Mouse (Mus musculus): ENCODE measurements at regions not wholly inside any gene's neighbourhood (a gene's known extent, or its start where the extent isn't known, plus 50 kb on each side); places are given as distances from the start of the nearest gene placed in this dataset.
A peak's percentile ranks its signal among the peaks of the same experiment; 100 is the strongest.

GRCm38 (mm10) chr2:178967584-178968365, 474.5 kb upstream of the Cdh4 start:
- ATAC-seq (ENCODE audit: borderline replicate concordance, extremely low read depth, low FRiP score, low TSS enrichment) = no peak
- 81% methylated on average over 11 of the region's 11 CpGs for WGBS
- H3K27ac ChIP-seq = no peak overlapping the region

GRCm38 (mm10) chr2:178969732-178970131, 472.5 kb upstream of the Cdh4 start:
- Histone ChIP-seq H3K27me3 (no peaks in the 10 kb centered on the region), H3K4me2 (no peak overlapping the region), H3K9ac (no peak overlapping the region), H3K36me3 (no peaks in the 10 kb centered on the region), H3K4me3 (no peak overlapping the region), H3K4me1 (no peaks in the 10 kb centered on the region), H3K27ac (no peak overlapping the region), H3K9me3 (no peaks in the 10 kb centered on the region)
- ATAC-seq (ENCODE audit: borderline replicate concordance, extremely low read depth, low FRiP score, low TSS enrichment) = no peak
- 67% methylated on average over 10 of the region's 10 CpGs for WGBS

More at GRCm38 (mm10) chr2:178967584-178968365, 474.5 kb upstream of the Cdh4 start:
- H3K9ac ChIP-seq = no peak overlapping the region
- no peak overlapping the region for H3K4me3 ChIP-seq
- no peaks in the 10 kb centered on the region for H3K9me3 ChIP-seq
- no peak overlapping the region for H3K4me2 ChIP-seq
- H3K4me1 ChIP-seq = no peaks in the 10 kb centered on the region
- H3K36me3 ChIP-seq = no peaks in the 10 kb centered on the region
- no peaks in the 10 kb centered on the region for H3K27me3 ChIP-seq

- Histone ChIP-seq H3K36me3 (no peaks in the 10 kb centered on the region), H3K4me1 (no peaks in the 10 kb centered on the region), H3K27me3 (no peaks in the 10 kb centered on the region), H3K9me3 (no peaks in the 10 kb centered on the region), H3K4me2 (no peak overlapping the region), H3K27ac (no peak overlapping the region), H3K4me3 (no peak overlapping the region), H3K9ac (no peak overlapping the region)
- WGBS = 87% methylated on average over 4 of the region's 4 CpGs
- no peak for ATAC-seq (ENCODE audit: borderline replicate concordance, extremely low read depth, low FRiP score, low TSS enrichment)
These were observed 466.9 kb upstream of the Cdh4 start for GRCm38 (mm10) chr2:178975366-178975765.

- Histone ChIP-seq H3K27ac (no peak overlapping the region), H3K36me3 (no peaks in the 10 kb centered on the region), H3K9me3 (no peaks in the 10 kb centered on the region), H3K4me3 (no peak overlapping the region), H3K4me1 (no peaks in the 10 kb centered on the region), H3K27me3 (no peaks in the 10 kb centered on the region), H3K4me2 (no peak overlapping the region), H3K9ac (no peak overlapping the region)
- no peak for ATAC-seq (ENCODE audit: borderline replicate concordance, extremely low read depth, low FRiP score, low TSS enrichment)
- WGBS = 59% methylated on average over 6 of the region's 6 CpGs
These were observed 466.2 kb upstream of the Cdh4 start for GRCm38 (mm10) chr2:178976046-178976445.

GRCm38 (mm10) chr2:178976495-178976894, 465.7 kb upstream of the Cdh4 start:
- WGBS = 51% methylated on average over 3 of the region's 3 CpGs
- no peak overlapping the region for H3K27ac ChIP-seq
- no peaks in the 10 kb centered on the region for H3K36me3 ChIP-seq
- no peaks in the 10 kb centered on the region for H3K9me3 ChIP-seq
- no peaks in the 10 kb centered on the region for H3K27me3 ChIP-seq
- H3K4me2 ChIP-seq = no peak overlapping the region
- no peak overlapping the region for H3K4me3 ChIP-seq
- H3K9ac ChIP-seq = no peak overlapping the region
- no peak for ATAC-seq (ENCODE audit: borderline replicate concordance, extremely low read depth, low FRiP score, low TSS enrichment)
- no peaks in the 10 kb centered on the region for H3K4me1 ChIP-seq

- no peak for ATAC-seq (ENCODE audit: borderline replicate concordance, extremely low read depth, low FRiP score, low TSS enrichment)
- peaks cover 4% of the 10 kb centered on the region for H3K4me1 ChIP-seq
These were observed 462.8 kb upstream of the Cdh4 start for GRCm38 (mm10) chr2:178979451-178979850.

GRCm38 (mm10) chr2:178981736-178982502, 460.3 kb upstream of the Cdh4 start:
- 24% methylated on average over 7 of the region's 7 CpGs for WGBS
- H3K4me1 ChIP-seq = peaks cover 4% of the 10 kb centered on the region
- no peak overlapping the region for H3K4me3 ChIP-seq
- H3K9me3 ChIP-seq = no peaks in the 10 kb centered on the region
- H3K36me3 ChIP-seq = no peaks in the 10 kb centered on the region
- peak; percentile 50; the same call in 1 of the 2 replicates for ATAC-seq (ENCODE audit: borderline replicate concordance, extremely low read depth, low FRiP score, low TSS enrichment)
- no peaks in the 10 kb centered on the region for H3K27me3 ChIP-seq
- peak overlapping the region; percentile 69 for H3K27ac ChIP-seq
- no peak overlapping the region for H3K9ac ChIP-seq
- H3K4me2 ChIP-seq = no peak overlapping the region

More at GRCm38 (mm10) chr2:178979451-178979850, 462.8 kb upstream of the Cdh4 start:
- no peaks in the 10 kb centered on the region for H3K9me3 ChIP-seq
- H3K27me3 ChIP-seq = no peaks in the 10 kb centered on the region
- 81% methylated on average over 9 of the region's 9 CpGs for WGBS
- no peak overlapping the region for H3K9ac ChIP-seq
- H3K27ac ChIP-seq = no peak overlapping the region
- no peak overlapping the region for H3K4me2 ChIP-seq
- no peaks in the 10 kb centered on the region for H3K36me3 ChIP-seq
- no peak overlapping the region for H3K4me3 ChIP-seq

- 87% methylated on average over 8 of the region's 8 CpGs for WGBS
- Histone ChIP-seq H3K9me3 (no peaks in the 10 kb centered on the region), H3K27me3 (no peaks in the 10 kb centered on the region), H3K27ac (no peak overlapping the region), H3K36me3 (no peaks in the 10 kb centered on the region), H3K9ac (no peak overlapping the region), H3K4me1 (peaks cover 4% of the 10 kb centered on the region), H3K4me2 (no peak overlapping the region), H3K4me3 (no peak overlapping the region)
- no peak for ATAC-seq (ENCODE audit: borderline replicate concordance, extremely low read depth, low FRiP score, low TSS enrichment)
These were observed 458.4 kb upstream of the Cdh4 start for GRCm38 (mm10) chr2:178983801-178984200.

- WGBS = 46% methylated on average over 10 of the region's 10 CpGs
- no peaks in the 10 kb centered on the region for H3K9me3 ChIP-seq
- H3K4me1 ChIP-seq = no peaks in the 10 kb centered on the region
- H3K27ac ChIP-seq = no peak overlapping the region
- no peak overlapping the region for H3K4me2 ChIP-seq
- H3K36me3 ChIP-seq = no peaks in the 10 kb centered on the region
- H3K4me3 ChIP-seq = no peak overlapping the region
- ATAC-seq (ENCODE audit: borderline replicate concordance, extremely low read depth, low FRiP score, low TSS enrichment) = no peak
- no peak overlapping the region for H3K9ac ChIP-seq
- no peaks in the 10 kb centered on the region for H3K27me3 ChIP-seq
These were observed 454.3 kb upstream of the Cdh4 start for GRCm38 (mm10) chr2:178987935-178988334.

- H3K9me3 ChIP-seq = no peaks in the 10 kb centered on the region
- no peak overlapping the region for H3K4me3 ChIP-seq
- no peak overlapping the region for H3K4me2 ChIP-seq
- H3K27me3 ChIP-seq = no peaks in the 10 kb centered on the region
- WGBS = 69% methylated on average over 7 of the region's 7 CpGs
- no peak overlapping the region for H3K27ac ChIP-seq
- ATAC-seq (ENCODE audit: borderline replicate concordance, extremely low read depth, low FRiP score, low TSS enrichment) = no peak
- no peaks in the 10 kb centered on the region for H3K36me3 ChIP-seq
- no peaks in the 10 kb centered on the region for H3K4me1 ChIP-seq
- no peak overlapping the region for H3K9ac ChIP-seq
These were observed 452.9 kb upstream of the Cdh4 start for GRCm38 (mm10) chr2:178989291-178989690.

- Histone ChIP-seq H3K36me3 (no peaks in the 10 kb centered on the region), H3K4me2 (no peak overlapping the region), H3K4me1 (no peaks in the 10 kb centered on the region), H3K9ac (no peak overlapping the region), H3K27me3 (no peaks in the 10 kb centered on the region), H3K4me3 (no peak overlapping the region), H3K9me3 (no peaks in the 10 kb centered on the region), H3K27ac (no peak overlapping the region)
- WGBS = 71% methylated on average over 1 of the region's 1 CpGs
- no peak for ATAC-seq (ENCODE audit: borderline replicate concordance, extremely low read depth, low FRiP score, low TSS enrichment)
These were observed 452.4 kb upstream of the Cdh4 start for GRCm38 (mm10) chr2:178989784-178990183.

- Histone ChIP-seq H3K27ac (no peak overlapping the region), H3K4me1 (no peaks in the 10 kb centered on the region), H3K4me3 (no peak overlapping the region), H3K36me3 (no peaks in the 10 kb centered on the region), H3K9ac (no peak overlapping the region), H3K9me3 (no peaks in the 10 kb centered on the region), H3K4me2 (no peak overlapping the region), H3K27me3 (no peaks in the 10 kb centered on the region)
- ATAC-seq (ENCODE audit: borderline replicate concordance, extremely low read depth, low FRiP score, low TSS enrichment) = no peak
- 86% methylated on average over 4 of the region's 4 CpGs for WGBS
These were observed 451.3 kb upstream of the Cdh4 start for GRCm38 (mm10) chr2:178990959-178991358.

Measured in lung, embryonic 15.5 days (tissue).